Mouse (Mus musculus): Measurements from ENCODE around the gene Ube2ql1. TPM values are rescaled to one million over a fixed set of nuclear protein-coding genes. Genes with fewer than 3 reads are reported as not detected.

The Ube2ql1 gene
- polyA plus RNA-seq, 2 experiments = 0.08 to 0.22 TPM

DNA sequence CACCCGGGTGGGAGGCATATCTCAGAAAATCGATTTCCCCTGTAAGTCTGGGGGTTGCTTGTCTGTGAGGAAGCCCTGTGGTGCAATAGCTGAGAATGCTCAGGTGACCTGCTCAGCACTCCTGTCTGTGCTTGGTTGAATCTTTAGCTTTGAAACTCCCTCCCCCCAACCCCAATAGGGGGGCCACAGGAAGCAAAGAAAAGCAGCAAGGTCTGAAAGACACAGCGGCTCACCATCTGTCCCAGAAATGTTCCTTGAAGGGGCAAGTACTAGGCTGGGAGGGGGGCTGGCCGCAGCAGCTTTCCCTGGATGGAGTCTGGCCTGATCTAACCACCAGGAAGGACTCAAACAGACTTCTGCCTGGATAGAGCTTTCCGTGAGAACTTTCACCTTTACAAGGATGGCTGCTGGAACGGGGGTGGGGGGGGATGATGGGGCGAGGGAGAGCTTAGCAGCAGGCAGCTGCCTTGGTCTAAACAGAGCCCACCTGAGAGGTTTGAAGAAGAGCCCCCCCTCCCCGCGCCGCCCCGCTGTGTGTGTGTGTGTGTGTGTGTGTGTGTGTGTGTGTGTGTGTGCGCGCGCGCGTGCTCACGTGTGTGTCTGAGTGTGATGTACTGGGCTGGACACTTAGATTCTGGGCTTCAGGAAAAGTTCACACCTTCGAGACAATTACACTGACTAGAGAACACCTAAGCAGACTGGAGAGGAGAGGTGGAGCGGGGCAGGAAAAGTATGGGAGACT is 2.1 kb downstream of the Ube2ql1 start:
- H3K4me2 ChIP-seq (ENCODE audit: low read depth) = peak overlapping the region; percentile 59; the same call in 1 of the 2 replicates
- ATAC-seq (ENCODE audit: insufficient read depth) (no peak), DNase-seq (ENCODE audit: low read depth in 3 of 3, low spot score in 3 of 3) (no peak)
- H3K4me1 ChIP-seq (replicated peaks; ENCODE audit: control insufficient read depth in 2 of 2, insufficient read depth in 2 of 2, low read length in 1 of 2) = no peaks in the 10 kb centered on the region
- H3K27ac ChIP-seq = no peak overlapping the region
- H3K9ac ChIP-seq (replicated peaks) = no peak overlapping the region
- WGBS (ENCODE audit: insufficient replicate concordance) = 18% methylated on average over 19 of the region's 19 CpGs
- H3K27me3 ChIP-seq (ENCODE audit: control insufficient read depth, insufficient read depth, low read length) = peaks cover 41% of the 10 kb centered on the region
- TF ChIP-seq EP300 (IDR thresholded peaks at IDR 0.05; ENCODE audit: low read depth) (no peak), CTCF (IDR thresholded peaks at IDR 0.05; ENCODE audit: low read depth) (no peak)
- no peaks in the 10 kb centered on the region for H3K9me3 ChIP-seq (ENCODE audit: control insufficient read depth, low read length)
- H3K4me3 ChIP-seq (ENCODE audit: insufficient read depth in 1 of 2, low read depth in 2 of 2, low read length in 2 of 2) = no peak overlapping the region
- no peaks in the 10 kb centered on the region for H3K36me3 ChIP-seq (replicated peaks; ENCODE audit: control insufficient read depth, insufficient read depth, low read depth)

GRCm38 (mm10) chr13:69732636-69733035 is 7.1 kb downstream of the Ube2ql1 start:
- Histone ChIP-seq H3K27me3 (ENCODE audit: control insufficient read depth, insufficient read depth, low read length) (peaks cover 6% of the 10 kb centered on the region), H3K27ac (no peak overlapping the region), H3K9ac (replicated peaks) (no peak overlapping the region), H3K4me3 (ENCODE audit: insufficient read depth in 1 of 2, low read depth in 2 of 2, low read length in 2 of 2) (no peak overlapping the region), H3K4me2 (ENCODE audit: low read depth) (no peak overlapping the region), H3K4me1 (replicated peaks; ENCODE audit: control insufficient read depth in 2 of 2, insufficient read depth in 2 of 2, low read length in 1 of 2) (no peaks in the 10 kb centered on the region), H3K36me3 (replicated peaks; ENCODE audit: control insufficient read depth, insufficient read depth, low read depth) (no peaks in the 10 kb centered on the region), H3K9me3 (ENCODE audit: control insufficient read depth, low read length) (no peaks in the 10 kb centered on the region)
- ATAC-seq (ENCODE audit: insufficient read depth) (no peak), DNase-seq (ENCODE audit: low read depth in 3 of 3, low spot score in 3 of 3) (no peak)
- no peak for TF ChIP-seq EP300 (IDR thresholded peaks at IDR 0.05; ENCODE audit: low read depth)
- no peak for TF ChIP-seq CTCF (IDR thresholded peaks at IDR 0.05; ENCODE audit: low read depth)
- 77% methylated on average over 6 of the region's 6 CpGs for WGBS (ENCODE audit: insufficient replicate concordance)

GRCm38 (mm10) chr13:69725376-69725775 is 14.3 kb downstream of the Ube2ql1 start:
- no peak overlapping the region for H3K27ac ChIP-seq
- H3K9ac ChIP-seq (replicated peaks) = no peak overlapping the region
- no peak overlapping the region for H3K4me3 ChIP-seq (ENCODE audit: insufficient read depth in 1 of 2, low read depth in 2 of 2, low read length in 2 of 2)
- no peaks in the 10 kb centered on the region for H3K36me3 ChIP-seq (replicated peaks; ENCODE audit: control insufficient read depth, insufficient read depth, low read depth)
- no peak overlapping the region for H3K4me2 ChIP-seq (ENCODE audit: low read depth)
- no peaks in the 10 kb centered on the region for H3K27me3 ChIP-seq (ENCODE audit: control insufficient read depth, insufficient read depth, low read length)
- TF ChIP-seq EP300 (IDR thresholded peaks at IDR 0.05; ENCODE audit: low read depth) = no peak
- no peak for TF ChIP-seq CTCF (IDR thresholded peaks at IDR 0.05; ENCODE audit: low read depth)
- 71% methylated on average over 3 of the region's 3 CpGs for WGBS (ENCODE audit: insufficient replicate concordance)
- DNase-seq (ENCODE audit: low read depth in 3 of 3, low spot score in 3 of 3) (no peak), ATAC-seq (ENCODE audit: insufficient read depth) (no peak)
- H3K4me1 ChIP-seq (replicated peaks; ENCODE audit: control insufficient read depth in 2 of 2, insufficient read depth in 2 of 2, low read length in 1 of 2) = no peaks in the 10 kb centered on the region
- no peaks in the 10 kb centered on the region for H3K9me3 ChIP-seq (ENCODE audit: control insufficient read depth, low read length)

- Histone ChIP-seq H3K4me1 (replicated peaks; ENCODE audit: control insufficient read depth in 2 of 2, insufficient read depth in 2 of 2, low read length in 1 of 2) (no peaks in the 10 kb centered on the region), H3K36me3 (replicated peaks; ENCODE audit: control insufficient read depth, insufficient read depth, low read depth) (no peaks in the 10 kb centered on the region), H3K9me3 (ENCODE audit: control insufficient read depth, low read length) (no peaks in the 10 kb centered on the region), H3K4me3 (ENCODE audit: insufficient read depth in 1 of 2, low read depth in 2 of 2, low read length in 2 of 2) (no peak overlapping the region), H3K9ac (replicated peaks) (no peak overlapping the region), H3K4me2 (ENCODE audit: low read depth) (no peak overlapping the region), H3K27ac (no peak overlapping the region), H3K27me3 (ENCODE audit: control insufficient read depth, insufficient read depth, low read length) (no peaks in the 10 kb centered on the region)
- DNase-seq (ENCODE audit: low read depth in 3 of 3, low spot score in 3 of 3) (no peak), ATAC-seq (ENCODE audit: insufficient read depth) (no peak)
- no peak for TF ChIP-seq EP300 (IDR thresholded peaks at IDR 0.05; ENCODE audit: low read depth)
- TF ChIP-seq CTCF (IDR thresholded peaks at IDR 0.05; ENCODE audit: low read depth) = no peak
- 13% methylated on average over 6 of the region's 6 CpGs for WGBS (ENCODE audit: insufficient replicate concordance)
These were observed 18.5 kb downstream of the Ube2ql1 start for GRCm38 (mm10) chr13:69721141-69721540.

GRCm38 (mm10) chr13:69717860-69718598 is 21.7 kb downstream of the Ube2ql1 start:
- TF ChIP-seq EP300 (IDR thresholded peaks at IDR 0.05; ENCODE audit: low read depth) = no peak
- TF ChIP-seq CTCF (IDR thresholded peaks at IDR 0.05; ENCODE audit: low read depth) = no peak
- Histone ChIP-seq H3K27ac (no peak overlapping the region), H3K4me1 (replicated peaks; ENCODE audit: control insufficient read depth in 2 of 2, insufficient read depth in 2 of 2, low read length in 1 of 2) (no peaks in the 10 kb centered on the region), H3K4me3 (ENCODE audit: insufficient read depth in 1 of 2, low read depth in 2 of 2, low read length in 2 of 2) (no peak overlapping the region), H3K4me2 (ENCODE audit: low read depth) (no peak overlapping the region), H3K9me3 (ENCODE audit: control insufficient read depth, low read length) (no peaks in the 10 kb centered on the region), H3K36me3 (replicated peaks; ENCODE audit: control insufficient read depth, insufficient read depth, low read depth) (no peaks in the 10 kb centered on the region), H3K27me3 (ENCODE audit: control insufficient read depth, insufficient read depth, low read length) (no peaks in the 10 kb centered on the region), H3K9ac (replicated peaks) (no peak overlapping the region)
- DNase-seq (ENCODE audit: low read depth in 3 of 3, low spot score in 3 of 3) (no peak), ATAC-seq (ENCODE audit: insufficient read depth) (no peak)
- WGBS (ENCODE audit: insufficient replicate concordance) = 11% methylated on average over 11 of the region's 11 CpGs
